Mouse (Mus musculus) MEL (cell line): ENCODE results near the gene Cdc42bpa. TPM values are rescaled to one million over a fixed set of nuclear protein-coding genes. Genes with fewer than 3 reads are reported as not detected.
A peak's percentile ranks its signal among the peaks of the same experiment; 100 is the strongest.

ENCODE experiments used
- DNase-seq: peaks from one replicate; pipeline ENCODE4 v3.0.0; 2011; ENCODE audit warnings: low read depth, low spot score
- H3K27ac ChIP-seq: 2 replicates; pipeline ENCODE4 v1.5.1; 2012; ENCODE audit warnings: low read depth, mild to moderate bottlenecking, control low read depth, low read length, moderate library complexity; ENCODE audit not compliant: control insufficient read depth
- H3K27me3 ChIP-seq, 2 experiments: fragments of 150-350 bp in 1 of 2; sonication (generic) in 1 of 2; 2 replicates each; pipeline ENCODE4 v1.6.1; 2012; ENCODE audit warnings: low read length in 2 of 2, mild to moderate bottlenecking in 2 of 2, improper control_type of control experiment in 1 of 2, moderate library complexity in 1 of 2; ENCODE audit not compliant: insufficient read depth in 2 of 2, control insufficient read depth in 1 of 2
- H3K36me3 ChIP-seq, 2 experiments: 2 replicates each; pipeline ENCODE4 v1.6.1; 2012 to 2014; ENCODE audit warnings: low read length in 2 of 2, improper control_type of control experiment in 1 of 2, inconsistent platforms in 1 of 2, mild to moderate bottlenecking in 1 of 2; ENCODE audit not compliant: insufficient read depth in 2 of 2, control insufficient read depth in 1 of 2
- H3K4me1 ChIP-seq, 2 experiments: fragments of 150-350 bp in 1 of 2; sonication (generic) in 1 of 2; 2 replicates each; pipeline ENCODE4 v1.6.1; 2012; ENCODE audit warnings: low read length in 2 of 2, improper control_type of control experiment in 1 of 2, mild to moderate bottlenecking in 1 of 2; ENCODE audit not compliant: insufficient read depth in 2 of 2, control insufficient read depth in 1 of 2
- H3K4me3 ChIP-seq, 2 experiments: fragments of 150-350 bp in 1 of 2; sonication (generic) in 1 of 2; 2 replicates each; pipeline ENCODE4 v1.5.1; 2012; ENCODE audit warnings: low read depth in 2 of 2, low read length in 2 of 2, mild to moderate bottlenecking in 2 of 2, moderate library complexity in 2 of 2, control low read depth in 1 of 2, improper control_type of control experiment in 1 of 2; ENCODE audit not compliant: control insufficient read depth in 1 of 2, insufficient read depth in 1 of 2
- H3K79me2 ChIP-seq: 2 replicates; pipeline ENCODE4 v1.6.1; 2012; ENCODE audit warnings: mild to moderate bottlenecking, low read length, moderate library complexity; ENCODE audit not compliant: control insufficient read depth, poor library complexity, insufficient read depth
- H3K9ac ChIP-seq: 2 replicates; pipeline ENCODE4 v1.6.1; 2012; ENCODE audit warnings: low read depth, mild to moderate bottlenecking, control low read depth, low read length, moderate library complexity; ENCODE audit not compliant: control insufficient read depth, poor library complexity, severe bottlenecking
- H3K9me3 ChIP-seq: fragments of 150-350 bp; sonication (generic); replicated peaks from 2 replicates; pipeline ENCODE4 v1.6.1; 2012; ENCODE audit warnings: mild to moderate bottlenecking, low read length, improper control_type of control experiment, moderate library complexity; ENCODE audit not compliant: insufficient read depth
- CTCF ChIP-seq, 3 experiments: IDR thresholded peaks in 2 of 3; conservative IDR thresholded peaks in 1 of 3; 2 replicates each; pipeline ENCODE4 v1.5.1; 2011 to 2012; ENCODE audit warnings: low read length in 3 of 3, low read depth in 2 of 3, mild to moderate bottlenecking in 2 of 3, improper control_type of control experiment in 1 of 3, inconsistent platforms in 1 of 3, mixed read lengths in 1 of 3, moderate library complexity in 1 of 3; ENCODE audit not compliant: control insufficient read depth in 1 of 3, insufficient read depth in 1 of 3, poor library complexity in 1 of 3, severe bottlenecking in 1 of 3
- ELF1 ChIP-seq: IDR thresholded peaks from 2 replicates; pipeline ENCODE4 v1.6.1; 2014; ENCODE audit warnings: low read depth, mild to moderate bottlenecking, inconsistent platforms, low read length, improper control_type of control experiment, moderate library complexity
- EP300 ChIP-seq, 2 experiments: IDR thresholded peaks; 2 replicates each; pipeline ENCODE4 v1.6.1; 2011; ENCODE audit warnings: improper control_type of control experiment in 2 of 2, low read length in 2 of 2, low read depth in 1 of 2, mild to moderate bottlenecking in 1 of 2
- ETS1 ChIP-seq: IDR thresholded peaks from 2 replicates; pipeline ENCODE4 v1.6.1; 2012; ENCODE audit warnings: low read depth, mild to moderate bottlenecking, inconsistent platforms, low read length, improper control_type of control experiment, moderate library complexity
- GATA1 ChIP-seq: IDR thresholded peaks from 2 replicates; pipeline ENCODE4 v1.6.1; 2011; ENCODE audit warnings: low read depth, low read length, improper control_type of control experiment
- MAX ChIP-seq: IDR thresholded peaks from 2 replicates; pipeline ENCODE4 v1.6.1; 2011; ENCODE audit warnings: low read length, improper control_type of control experiment
- MEF2A ChIP-seq: IDR thresholded peaks from 2 replicates; pipeline ENCODE4 v1.6.1; 2014; ENCODE audit warnings: low read depth, mild to moderate bottlenecking, inconsistent platforms, low read length, improper control_type of control experiment; ENCODE audit not compliant: poor library complexity, insufficient replicate concordance, severe bottlenecking; ENCODE audit errors: extremely low read depth
- MXI1 ChIP-seq: IDR thresholded peaks from 2 replicates; pipeline ENCODE4 v1.6.1; 2011; ENCODE audit warnings: mild to moderate bottlenecking, low read depth, low read length, improper control_type of control experiment
- MYB ChIP-seq: IDR thresholded peaks from 2 replicates; pipeline ENCODE4 v1.6.1; 2011; ENCODE audit warnings: mild to moderate bottlenecking, low read depth, low read length, improper control_type of control experiment
- NRF1 ChIP-seq: IDR thresholded peaks from 2 replicates; pipeline ENCODE4 v1.6.1; 2014; ENCODE audit warnings: low read depth, mild to moderate bottlenecking, inconsistent platforms, low read length, improper control_type of control experiment, moderate library complexity; ENCODE audit not compliant: poor library complexity, insufficient read depth, severe bottlenecking
- RAD21 ChIP-seq: IDR thresholded peaks from 2 replicates; pipeline ENCODE4 v1.6.1; 2011; ENCODE audit warnings: mild to moderate bottlenecking, low read depth, low read length, improper control_type of control experiment
- RCOR1 ChIP-seq: IDR thresholded peaks from 2 replicates; pipeline ENCODE4 v1.6.1; 2012; ENCODE audit warnings: low read depth, mild to moderate bottlenecking, inconsistent platforms, low read length, improper control_type of control experiment
- SIN3A ChIP-seq: IDR thresholded peaks from 2 replicates; pipeline ENCODE4 v1.6.1; 2012; ENCODE audit warnings: low read length, improper control_type of control experiment, inconsistent platforms
- TAL1 ChIP-seq: IDR thresholded peaks from 2 replicates; pipeline ENCODE4 v1.6.1; 2012; ENCODE audit warnings: mild to moderate bottlenecking, inconsistent platforms, low read length, moderate library complexity, mixed read lengths
- TBP ChIP-seq: IDR thresholded peaks from 2 replicates; pipeline ENCODE4 v1.8.0; 2011; ENCODE audit warnings: low read depth, low read length, improper control_type of control experiment
- TCF12 ChIP-seq: IDR thresholded peaks from 2 replicates; pipeline ENCODE4 v1.6.1; 2014; ENCODE audit warnings: low read depth, mild to moderate bottlenecking, inconsistent platforms, low read length, improper control_type of control experiment, moderate library complexity
- USF1 ChIP-seq: IDR thresholded peaks from 2 replicates; pipeline ENCODE4 v1.6.1; 2014; ENCODE audit warnings: low read depth, mild to moderate bottlenecking, inconsistent platforms, low read length, improper control_type of control experiment, moderate library complexity
- USF2 ChIP-seq, 2 experiments: IDR thresholded peaks; 2 replicates each; pipeline ENCODE4 v1.6.1; 2011 to 2012; ENCODE audit warnings: improper control_type of control experiment in 2 of 2, low read length in 2 of 2, borderline replicate concordance in 1 of 2, inconsistent platforms in 1 of 2, low read depth in 1 of 2, mild to moderate bottlenecking in 1 of 2; ENCODE audit not compliant: insufficient read depth in 1 of 2
- ZKSCAN1 ChIP-seq: IDR thresholded peaks from 2 replicates; pipeline ENCODE4 v1.6.1; 2012; ENCODE audit warnings: low read depth, mild to moderate bottlenecking, inconsistent platforms, low read length, improper control_type of control experiment, moderate library complexity
- ZNF384 ChIP-seq: IDR thresholded peaks from 2 replicates; pipeline ENCODE4 v1.6.1; 2012; ENCODE audit warnings: low read depth, mild to moderate bottlenecking, inconsistent platforms, low read length, improper control_type of control experiment
- polyA plus RNA-seq, 2 experiments: library from polyadenylated mRNA; stranded (reverse) in 1 of 2; unstranded in 1 of 2; fragments of >175 nt in 1 of 2; fragments of >200 nt in 1 of 2; gene quantifications; 2 replicates each; pipeline versions ENCODE4 v1.2.1 to v1.2.4; 2012; ENCODE audit warnings: low replicate concordance in 2 of 2, low read depth in 1 of 2; ENCODE audit not compliant: insufficient read length in 2 of 2, insufficient read depth in 1 of 2, missing spikeins in 1 of 2
- total RNA-seq: library from RNA; depleted of rRNA; stranded (reverse); fragments of 300-350 nt; gene quantifications from 2 replicates; pipeline ENCODE4 v1.2.3, GENCODE M21; 2012

Cdc42bpa gene
- total and polyA plus RNA-seq, 3 experiments = 7.7 to 14.6 TPM; not detected in 1

DNA sequence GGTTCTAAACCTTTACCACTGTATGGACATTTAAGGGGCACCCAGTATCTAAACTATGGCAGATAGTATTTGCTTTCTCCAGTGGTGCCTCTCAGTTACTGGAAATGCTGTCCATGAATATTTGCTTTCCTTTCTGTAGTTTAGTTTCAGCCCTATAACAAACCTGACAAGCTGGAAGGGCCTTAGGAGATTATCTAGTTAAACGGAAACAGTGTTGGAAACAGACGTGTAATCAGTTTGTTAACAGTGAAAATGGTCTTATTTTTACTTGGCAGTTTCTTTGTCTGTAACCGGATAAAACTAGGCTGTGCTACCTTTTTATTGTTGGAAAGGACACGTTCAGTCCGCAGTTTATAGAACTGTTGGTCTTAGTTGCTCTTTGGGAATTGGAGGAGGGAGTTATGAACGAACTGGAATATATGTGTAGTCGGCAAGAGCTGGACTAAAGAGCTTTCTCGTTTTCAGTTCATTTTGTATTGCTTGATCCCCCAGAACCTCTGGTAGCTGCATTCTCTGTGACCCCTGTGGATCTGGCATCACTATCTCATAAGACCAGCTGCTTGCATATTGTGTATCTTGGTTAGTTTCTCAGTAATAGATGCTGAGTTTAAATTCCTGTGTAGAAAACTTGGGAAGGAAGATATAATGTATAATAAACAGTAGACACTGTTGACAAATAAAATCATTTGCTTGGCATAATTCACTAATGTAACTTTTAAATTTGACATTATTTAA is 70.5 kb downstream of the Cdc42bpa start:
- H3K4me3 ChIP-seq = peak overlapping the region; percentile 8 to 30; a peak in 3 of 4 replicates
- peak; percentile 65 for DNase-seq
- H3K9ac ChIP-seq = peak overlapping the region; percentile 34
- peaks cover 2% of the 10 kb centered on the region; the same call in 1 of the 2 replicates for H3K79me2 ChIP-seq
- peaks cover 4 to 7% of the 10 kb centered on the region in 2 experiments; a peak in 3 of 4 replicates for H3K4me1 ChIP-seq
- H3K9me3 ChIP-seq = no peaks in the 10 kb centered on the region
- H3K27ac ChIP-seq = peak overlapping the region; percentile 78
- peaks cover 1 to 9% of the 10 kb centered on the region in 2 experiments; a peak in 2 of 4 replicates for H3K36me3 ChIP-seq
- peak; percentile 74 for TF ChIP-seq TAL1
- no peak for TF ChIP-seq ELF1
- TF ChIP-seq MYB = peak; percentile 40; the same call in 1 of the 2 replicates
- peak; percentile 60 for TF ChIP-seq GATA1
- peak; percentile 67 to 72 for TF ChIP-seq EP300 (IDR thresholded peaks at IDR 0.05; ENCODE audit: low read depth in 1 of 2, low read length in 2 of 2)
- no peaks in the 10 kb centered on the region for H3K27me3 ChIP-seq

DNA sequence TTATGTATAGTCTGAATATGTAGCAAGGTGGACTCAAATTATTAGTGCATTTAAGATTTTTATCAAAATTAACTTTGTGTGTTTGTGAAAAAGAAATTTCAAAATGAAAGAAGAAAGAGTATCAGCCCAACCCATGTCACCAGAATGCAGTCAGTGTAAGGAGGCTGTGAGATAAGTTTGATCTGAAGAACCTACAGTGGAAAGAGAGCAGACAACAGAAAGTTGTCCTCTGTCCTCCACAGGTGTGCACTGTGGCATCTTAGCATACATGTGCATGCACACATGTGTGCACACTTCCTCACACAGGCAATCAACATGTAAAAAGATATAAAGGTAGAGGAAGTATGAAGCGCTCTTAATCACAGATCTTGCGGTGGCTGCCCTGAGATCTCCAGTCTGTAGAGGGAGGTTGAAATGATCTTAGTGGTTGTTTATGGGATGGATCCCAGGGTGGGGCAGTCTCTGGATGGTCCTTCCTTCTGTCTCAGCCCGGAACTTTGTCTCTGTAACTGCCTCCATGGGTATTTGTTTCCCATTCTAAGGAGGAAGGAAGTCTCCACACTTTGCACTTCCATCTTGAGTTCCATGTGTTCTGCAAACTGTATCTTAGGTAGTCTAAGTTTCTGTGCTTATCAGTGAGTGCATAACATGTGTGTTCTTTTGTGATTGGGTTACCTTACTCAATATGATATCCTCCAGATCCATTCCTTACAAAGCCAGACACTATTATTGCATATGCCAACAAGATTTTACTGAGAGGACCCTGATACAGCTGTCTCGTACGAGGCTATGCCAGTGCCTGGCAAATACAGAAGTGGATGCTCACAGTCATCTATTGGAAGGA is 71.7 kb downstream of the Cdc42bpa start:
- H3K9ac ChIP-seq = no peak overlapping the region
- DNase-seq = peak; percentile 66
- H3K36me3 ChIP-seq = peaks cover 1 to 9% of the 10 kb centered on the region in 2 experiments; a peak in 2 of 4 replicates
- TF ChIP-seq CTCF (IDR thresholded peaks at IDR 0.05 in 2 of 3, conservative IDR thresholded peaks at IDR 0.05 in 1 of 3; ENCODE audit: control insufficient read depth in 1 of 3, insufficient read depth in 1 of 3, low read depth in 2 of 3, low read length in 3 of 3, poor library complexity in 1 of 3, severe bottlenecking in 1 of 3) (no peak), RAD21 (no peak), USF1 (no peak), GATA1 (peak; percentile 56; the same call in 1 of the 2 replicates), TCF12 (peak; percentile 73; the same call in 1 of the 2 replicates), MAX (peak; percentile 49; the same call in 1 of the 2 replicates), MXI1 (peak; percentile 63; the same call in 1 of the 2 replicates), ZNF384 (no peak), MYB (no peak), USF2 (IDR thresholded peaks at IDR 0.05; ENCODE audit: borderline replicate concordance in 1 of 2, insufficient read depth in 1 of 2, low read depth in 1 of 2, low read length in 2 of 2) (no peak), ZKSCAN1 (no peak), NRF1 (no peak), SIN3A (no peak), MEF2A (no peak), ETS1 (0 out of 2 replicates have a peak, but pooled peaks have one; percentile 17), EP300 (IDR thresholded peaks at IDR 0.05; ENCODE audit: low read depth in 1 of 2, low read length in 2 of 2) (peak; percentile 59 to 69), TBP (no peak), TAL1 (peak; percentile 54), RCOR1 (0 out of 2 replicates have a peak, but pooled peaks have one; percentile 33)
- peaks cover 4 to 7% of the 10 kb centered on the region in 2 experiments; a peak in 3 of 4 replicates for H3K4me1 ChIP-seq
- H3K9me3 ChIP-seq = no peaks in the 10 kb centered on the region
- H3K27ac ChIP-seq = peak overlapping the region; percentile 40
- H3K4me3 ChIP-seq = peak overlapping the region; percentile 1 to 30; a peak in 3 of 4 replicates
- no peaks in the 10 kb centered on the region for H3K79me2 ChIP-seq
- H3K27me3 ChIP-seq = no peaks in the 10 kb centered on the region
